Mouse (Mus musculus): ENCODE data around the gene Egr2.
A peak's percentile ranks its signal among the peaks of the same experiment; 100 is the strongest.

Gene Egr2

DNA sequence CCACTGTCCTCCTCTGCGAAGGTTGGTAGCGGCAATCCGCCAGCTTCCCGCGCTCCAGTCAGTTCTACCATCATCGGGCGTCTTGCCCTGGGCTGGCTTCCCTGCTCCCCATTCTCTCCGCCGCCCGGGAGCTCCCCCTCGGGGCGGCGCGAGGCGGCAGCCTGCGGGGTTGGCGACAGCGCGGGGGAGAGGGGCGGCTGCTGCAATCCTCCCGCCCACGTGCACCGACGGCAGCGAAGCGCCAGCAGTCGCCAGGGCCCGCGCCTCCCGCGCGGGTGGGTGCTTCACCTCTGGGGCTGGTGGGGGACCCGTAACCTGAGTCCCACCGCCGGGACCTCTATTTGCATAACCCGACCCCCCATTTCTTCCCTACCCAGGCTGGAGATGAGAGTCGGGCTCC is at the start of gene Egr2:
Gene Egr2, plus strand, starts transcription at position 220 of the 400 bp plus-strand sequence.
- DNase-seq (ENCODE audit: low read depth, low spot score): no peak

GRCm38 (mm10) chr10:67487496-67487895 is 47.8 kb upstream of the Egr2 start:
- DNase-seq (ENCODE audit: low read depth, low spot score): peak; percentile 50

- DNase-seq (ENCODE audit: low read depth, low spot score): no peak
Observed at GRCm38 (mm10) chr10:67489836-67490235, 45.4 kb upstream of the Egr2 start.

DNA sequence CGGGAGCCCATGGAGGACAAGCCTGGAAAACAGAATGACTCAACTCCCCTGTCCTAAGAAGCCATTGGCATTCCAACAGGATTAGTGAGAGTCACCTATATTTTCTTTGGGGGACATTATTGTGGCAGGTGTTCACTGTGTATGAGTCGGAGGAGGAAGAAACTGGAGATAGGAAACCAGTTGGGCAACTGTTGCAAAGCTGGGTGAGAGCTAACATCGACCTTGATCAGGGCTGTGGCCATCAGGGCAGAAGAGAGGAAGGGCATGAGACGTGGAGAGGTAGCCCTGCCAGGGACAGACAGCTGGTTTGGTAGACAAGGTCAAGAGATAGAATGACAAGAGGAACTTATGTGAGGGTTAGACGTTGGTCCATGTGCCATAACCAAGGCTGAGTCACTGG is 44.6 kb upstream of the Egr2 start:
- DNase-seq (ENCODE audit: low read depth, low spot score): no peak

GRCm38 (mm10) chr10:67492161-67492571 is 43.1 kb upstream of the Egr2 start:
- DNase-seq (ENCODE audit: low read depth, low spot score): peak; percentile 84

DNA sequence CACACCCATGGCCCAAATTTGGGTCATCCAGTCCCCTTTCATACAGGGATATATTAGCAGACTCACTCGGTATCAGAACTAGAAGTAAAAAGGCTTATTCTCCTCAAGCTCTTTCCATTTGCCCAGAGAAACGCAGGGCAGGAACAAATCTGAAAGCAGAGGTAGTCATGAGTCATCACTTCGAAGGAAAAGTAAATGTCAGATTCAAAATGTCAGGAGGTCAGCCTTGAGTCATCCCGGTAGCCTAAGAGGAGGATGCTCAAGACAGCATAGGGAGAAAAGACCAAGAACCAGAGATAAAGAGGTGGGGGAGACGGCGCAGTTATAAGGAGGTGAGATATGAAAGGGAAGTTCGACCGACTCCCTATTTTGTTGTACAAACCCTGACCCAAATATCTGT is 41.7 kb upstream of the Egr2 start:
- no peak for DNase-seq (ENCODE audit: low read depth, low spot score)

- DNase-seq (ENCODE audit: low read depth, low spot score): no peak
Observed at GRCm38 (mm10) chr10:67497144-67497892, 38.0 kb upstream of the Egr2 start.

DNA sequence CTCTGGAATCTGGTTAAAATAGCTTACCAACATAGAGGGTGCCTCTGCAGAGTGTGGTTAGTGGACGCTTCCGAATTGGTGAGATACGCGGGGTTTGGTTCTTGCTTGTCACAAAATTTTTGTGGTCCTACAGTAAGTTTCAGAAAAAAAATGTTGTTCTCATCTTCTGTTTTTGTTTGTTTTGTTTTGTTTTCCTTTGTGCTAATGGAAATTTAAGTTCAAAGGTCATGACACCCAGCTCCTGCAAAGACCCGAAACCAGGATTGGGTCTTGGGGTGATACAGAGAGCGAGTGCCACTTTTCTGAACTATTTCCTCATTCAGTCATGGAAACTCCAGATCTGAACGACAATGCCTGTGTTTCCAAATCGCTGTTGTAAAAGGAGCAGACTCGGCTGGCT is 37.3 kb upstream of the Egr2 start:
- no peak for DNase-seq (ENCODE audit: low read depth, low spot score)

GRCm38 (mm10) chr10:67503320-67503995 is 31.8 kb upstream of the Egr2 start:
- no peak for DNase-seq (ENCODE audit: low read depth, low spot score)

- no peak for DNase-seq (ENCODE audit: low read depth, low spot score)
Observed at GRCm38 (mm10) chr10:67504046-67504445, 31.2 kb upstream of the Egr2 start.

GRCm38 (mm10) chr10:67505248-67505647 is 30.0 kb upstream of the Egr2 start:
- DNase-seq (ENCODE audit: low read depth, low spot score): no peak

- DNase-seq (ENCODE audit: low read depth, low spot score): no peak
Observed at GRCm38 (mm10) chr10:67512211-67512610, 23.1 kb upstream of the Egr2 start.

DNA sequence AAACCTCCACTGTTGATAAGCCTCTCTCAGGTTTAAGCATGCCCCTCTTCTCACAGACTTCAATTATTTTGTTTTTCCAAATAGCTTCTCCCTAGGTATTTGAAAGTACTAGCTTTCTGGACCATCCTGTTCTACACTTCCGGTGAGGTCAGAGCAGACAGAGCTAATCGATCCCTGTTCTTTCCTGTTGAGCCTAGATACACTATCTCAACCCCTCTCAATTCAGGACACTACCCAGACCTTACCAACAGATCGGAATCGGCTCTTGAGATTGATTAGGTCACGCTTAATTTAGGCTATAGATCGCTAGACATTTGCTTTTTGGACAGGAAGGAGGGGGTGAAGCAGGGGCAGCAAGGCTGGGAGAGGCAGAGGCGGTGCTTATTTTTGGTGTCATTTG is 22.4 kb upstream of the Egr2 start:
- no peak for DNase-seq (ENCODE audit: low read depth, low spot score)

DNA sequence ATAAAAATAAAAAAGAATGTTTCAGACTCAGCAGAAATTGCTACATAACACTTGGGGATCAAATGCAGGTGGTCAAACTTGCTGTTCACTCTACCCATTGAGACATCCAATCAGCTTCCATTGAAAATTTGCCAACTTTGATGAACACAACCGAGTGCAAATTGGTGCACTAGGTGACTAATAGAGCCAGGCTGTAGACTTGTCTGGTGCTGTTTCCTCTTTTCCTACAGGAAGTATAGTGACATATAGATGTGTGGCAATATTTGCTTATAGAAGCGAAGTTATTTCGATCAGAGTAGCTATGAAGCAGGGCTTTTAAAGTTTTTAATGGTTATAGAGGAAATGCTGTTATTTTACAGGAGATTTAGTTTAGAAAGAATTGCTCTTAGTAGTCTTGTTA is 16.5 kb upstream of the Egr2 start:
- no peak for DNase-seq (ENCODE audit: low read depth, low spot score)

DNA sequence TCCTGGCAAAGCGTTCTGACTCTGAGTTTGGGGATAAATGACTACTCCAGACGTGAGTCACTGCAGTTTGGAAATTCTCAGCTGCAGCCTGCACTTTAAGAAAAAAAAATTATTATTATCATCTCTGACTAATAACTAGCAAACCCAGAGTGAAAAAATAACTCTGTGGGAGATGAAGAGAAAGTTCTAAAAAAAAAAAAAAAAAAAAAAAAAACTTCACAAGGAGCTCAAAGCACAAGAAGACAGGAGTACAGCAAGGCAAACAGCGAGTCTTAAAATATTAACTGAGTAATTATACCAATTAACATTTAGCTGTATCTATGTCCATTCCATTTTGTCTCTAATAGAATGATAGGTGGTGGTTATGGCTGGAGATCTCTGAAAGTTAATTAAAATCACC is 11.1 kb upstream of the Egr2 start:
- no peak for DNase-seq (ENCODE audit: low read depth, low spot score)

DNA sequence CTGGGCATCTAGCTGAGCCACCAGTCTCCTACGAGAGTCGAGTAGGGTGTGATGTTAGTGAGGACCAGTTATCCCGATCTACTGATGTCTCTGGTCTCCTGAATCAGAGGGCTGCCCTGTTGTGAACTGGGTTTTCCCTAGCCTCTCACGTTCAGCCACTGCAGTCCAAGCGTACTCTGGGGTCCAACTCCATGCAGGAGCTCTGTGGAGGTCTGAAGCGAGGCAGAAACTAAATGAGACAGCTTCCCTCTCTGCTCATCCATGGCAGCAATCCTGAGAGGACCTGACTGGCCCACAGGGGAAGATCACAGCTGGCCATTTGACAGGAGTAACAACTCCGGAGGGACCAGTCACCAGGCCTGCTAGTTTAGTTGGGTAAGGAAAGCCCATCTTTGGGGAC is 10.6 kb upstream of the Egr2 start:
- DNase-seq (ENCODE audit: low read depth, low spot score): no peak

GRCm38 (mm10) chr10:67526435-67526834 is 8.8 kb upstream of the Egr2 start:
- DNase-seq (ENCODE audit: low read depth, low spot score): no peak

- DNase-seq (ENCODE audit: low read depth, low spot score): no peak
Observed at GRCm38 (mm10) chr10:67529769-67530168, 5.5 kb upstream of the Egr2 start.

DNA sequence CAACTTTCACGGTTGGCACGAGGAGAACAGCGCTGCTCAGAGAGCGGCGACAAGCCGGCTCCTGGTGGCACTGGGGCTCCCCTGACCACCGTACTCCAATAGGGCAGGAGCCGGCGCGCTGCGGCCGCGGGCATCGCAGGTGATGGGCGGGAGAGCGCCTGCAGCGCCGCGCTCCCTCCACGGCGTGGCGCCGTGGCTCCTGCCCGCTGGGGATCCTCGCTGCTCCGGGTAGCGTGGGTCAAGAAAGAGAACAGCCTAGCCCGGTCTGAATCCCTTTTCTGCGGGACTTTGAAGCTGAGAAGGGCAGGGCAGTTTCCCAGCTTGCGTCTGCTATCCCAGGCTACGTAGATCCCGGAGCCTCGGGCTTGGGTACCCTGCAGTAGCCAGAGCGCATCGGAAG is 697 bp downstream of the Egr2 start:
- no peak for DNase-seq (ENCODE audit: low read depth, low spot score)

GRCm38 (mm10) chr10:67536621-67537141 is 1.4 kb downstream of the Egr2 start:
- peak; percentile 44 for DNase-seq (ENCODE audit: low read depth, low spot score)

DNA sequence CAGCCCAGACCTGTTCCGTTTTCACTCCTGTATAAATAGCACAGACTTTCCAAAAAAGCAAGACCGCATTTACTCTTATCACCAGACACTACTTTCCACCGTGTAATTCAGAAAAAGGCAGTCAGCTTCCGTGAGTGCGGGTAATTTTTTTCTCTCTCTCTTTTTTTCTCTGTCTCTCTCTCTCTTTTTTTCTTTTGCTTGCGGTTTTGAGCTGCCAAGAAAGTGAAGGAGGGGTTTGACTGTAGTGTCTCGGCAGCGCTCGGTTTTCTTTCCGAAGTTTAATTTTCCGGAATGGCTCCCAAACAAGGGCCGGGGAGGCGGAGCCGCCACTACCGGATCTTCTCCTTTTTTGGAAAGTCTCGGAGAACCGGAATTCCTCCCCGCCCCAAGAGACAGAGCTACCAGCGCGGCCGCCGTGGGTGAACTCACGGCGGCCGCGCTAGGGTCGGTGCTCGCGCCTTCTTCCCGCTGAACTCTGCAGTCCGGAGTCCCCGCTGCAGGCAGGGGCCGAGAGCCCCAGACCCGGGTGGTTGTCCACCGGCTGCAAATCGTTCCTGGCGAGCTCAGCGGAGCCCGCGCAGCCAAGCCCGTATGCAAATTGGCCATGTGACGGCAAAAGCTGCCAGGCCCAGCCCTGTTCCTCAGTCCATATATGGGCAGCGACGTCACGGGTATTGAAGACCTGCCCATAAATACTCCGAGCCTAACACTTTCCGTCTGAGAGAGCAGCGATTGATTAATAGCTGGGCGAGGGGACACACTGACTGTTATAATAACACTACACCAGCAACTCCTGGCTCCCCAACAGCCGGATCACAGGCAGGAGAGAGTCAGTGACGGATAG is 2.1 kb downstream of the Egr2 start:
- peak; percentile 89 for DNase-seq (ENCODE audit: low read depth, low spot score)

DNA sequence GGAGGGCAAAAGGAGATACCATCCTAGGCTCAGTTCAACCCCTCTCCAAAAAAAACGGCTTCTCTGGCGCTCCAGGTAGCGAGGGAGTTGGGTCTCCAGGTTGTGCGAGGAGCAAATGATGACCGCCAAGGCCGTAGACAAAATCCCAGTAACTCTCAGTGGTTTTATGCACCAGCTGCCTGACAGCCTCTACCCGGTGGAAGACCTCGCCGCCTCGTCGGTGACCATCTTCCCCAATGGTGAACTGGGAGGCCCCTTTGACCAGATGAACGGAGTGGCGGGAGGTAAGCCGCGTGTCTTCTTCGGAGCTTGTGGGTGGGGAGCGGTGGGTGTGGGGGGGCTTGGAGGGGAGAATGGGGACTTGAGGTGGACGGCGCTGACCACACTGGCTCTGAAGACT is 2.8 kb downstream of the Egr2 start:
- DNase-seq (ENCODE audit: low read depth, low spot score): no peak
